Mouse (Mus musculus) midbrain, embryonic 15.5 days (tissue): Measurements from ENCODE around the gene Memo1. TPM values are rescaled to one million over a fixed set of nuclear protein-coding genes. Genes with fewer than 3 reads are reported as not detected.
A peak's percentile ranks its signal among the peaks of the same experiment; 100 is the strongest.
"Not testable (repeated sequence)": the region's sequence is repeated elsewhere in the genome, so short reads cannot be mapped to it uniquely, and the experiment has no call there.

Experiments used
- ATAC-seq: fragments of 200-750 bp; cut with Nextera tagmentation; replicated peaks from 2 replicates; pipeline ENCODE4 v1.8.0; 2017; ENCODE audit warnings: moderate TSS enrichment
- H3K27ac ChIP-seq: fragments of 300-500 bp; sonication (generic); 2 replicates; pipeline ENCODE4 v1.5.1; 2015; ENCODE audit warnings: mild to moderate bottlenecking, inconsistent platforms
- H3K27me3 ChIP-seq: fragments of 300-500 bp; sonication (generic); replicated peaks from 2 replicates; pipeline ENCODE4 v1.6.1; 2015; ENCODE audit warnings: inconsistent platforms
- H3K36me3 ChIP-seq: fragments of 300-500 bp; sonication (generic); replicated peaks from 2 replicates; pipeline ENCODE4 v1.6.1; 2015; ENCODE audit warnings: inconsistent platforms
- H3K4me1 ChIP-seq: fragments of 300-500 bp; sonication (generic); 2 replicates; pipeline ENCODE4 v1.6.1; 2015; ENCODE audit warnings: inconsistent platforms
- H3K4me2 ChIP-seq: fragments of 300-500 bp; sonication (generic); 2 replicates; pipeline ENCODE4 v1.6.1; 2015; ENCODE audit warnings: inconsistent platforms, mild to moderate bottlenecking, moderate library complexity
- H3K4me3 ChIP-seq: fragments of 300-500 bp; sonication (generic); 2 replicates; pipeline ENCODE4 v1.5.1; 2015; ENCODE audit warnings: mild to moderate bottlenecking, inconsistent platforms
- H3K9ac ChIP-seq: fragments of 300-500 bp; sonication (generic); 2 replicates; pipeline ENCODE4 v1.6.1; 2015; ENCODE audit warnings: mild to moderate bottlenecking, inconsistent platforms
- H3K9me3 ChIP-seq: fragments of 300-500 bp; sonication (generic); 2 replicates; pipeline ENCODE4 v1.6.1; 2016; ENCODE audit warnings: inconsistent platforms
- WGBS: fragments of 180-500 bp; shearing (Covaris S2); methylation state at CpG from one replicate; pipeline ENCODE4 v1.1.7; 2015; ENCODE audit warnings: mixed read lengths; 5-methylcytosine and 5-hydroxymethylcytosine counted together
- polyA plus RNA-seq: library from polyadenylated mRNA; unstranded; fragments of >200 nt; fragmentation: Nextera tagmentation; extraction: Ambion mirVana; gene quantifications from 2 replicates; pipeline ENCODE4 v1.2.1, GENCODE M21; 2015

Memo1 gene
- polyA plus RNA-seq, 1 experiment from 2014 or later, result 57.8 TPM

GRCm38 (mm10) chr17:74316309-74316863, 21.1 kb upstream of the Memo1 start:
- H3K9ac ChIP-seq, result peak overlapping the region; percentile 77
- H3K4me1 ChIP-seq, result peaks cover 18% of the 10 kb centered on the region
- peak overlapping the region; percentile 73 for H3K4me3 ChIP-seq
- ATAC-seq, result peak; percentile 97
- peak overlapping the region; percentile 76 for H3K4me2 ChIP-seq
- H3K27ac ChIP-seq, result peak overlapping the region; percentile 90
- WGBS, result under 1% methylated on average over 48 of the region's 48 CpGs
- 0 out of 2 replicates have a peak, but pooled peaks cover 4% of the 10 kb centered on the region for H3K36me3 ChIP-seq
- no peaks in the 10 kb centered on the region for H3K9me3 ChIP-seq
- no peaks in the 10 kb centered on the region for H3K27me3 ChIP-seq

GRCm38 (mm10) chr17:74315445-74316308, 20.4 kb upstream of the Memo1 start:
- ATAC-seq, result no peak; the same call in 1 of the 2 replicates
- under 1% methylated on average over 45 of the region's 45 CpGs for WGBS

GRCm38 (mm10) chr17:74306021-74306420, 10.7 kb upstream of the Memo1 start:
- H3K4me1 ChIP-seq, result no peaks in the 10 kb centered on the region
- no peaks in the 10 kb centered on the region for H3K27me3 ChIP-seq
- no peak overlapping the region for H3K4me3 ChIP-seq
- no peak for ATAC-seq
- no peak overlapping the region for H3K27ac ChIP-seq
- H3K4me2 ChIP-seq, result no peak overlapping the region
- H3K9ac ChIP-seq, result no peak overlapping the region
- no peaks in the 10 kb centered on the region for H3K9me3 ChIP-seq
- WGBS, result 94% methylated on average over 1 of the region's 1 CpGs
- H3K36me3 ChIP-seq, result peaks cover 2% of the 10 kb centered on the region; the same call in 1 of the 2 replicates

More at GRCm38 (mm10) chr17:74315445-74316308, 20.4 kb upstream of the Memo1 start:
- no peaks in the 10 kb centered on the region for H3K9me3 ChIP-seq
- H3K9ac ChIP-seq, result peak overlapping the region; percentile 77
- H3K4me2 ChIP-seq, result peak overlapping the region; percentile 76
- H3K36me3 ChIP-seq, result 0 out of 2 replicates have a peak, but pooled peaks cover 4% of the 10 kb centered on the region
- no peaks in the 10 kb centered on the region for H3K27me3 ChIP-seq
- peak overlapping the region; percentile 90 for H3K27ac ChIP-seq
- peaks cover 18% of the 10 kb centered on the region for H3K4me1 ChIP-seq
- peak overlapping the region; percentile 73 for H3K4me3 ChIP-seq

GRCm38 (mm10) chr17:74305616-74306015, 10.3 kb upstream of the Memo1 start:
- 95% methylated on average over 4 of the region's 4 CpGs for WGBS
- no peak overlapping the region for H3K4me2 ChIP-seq
- H3K4me1 ChIP-seq, result no peaks in the 10 kb centered on the region
- H3K27me3 ChIP-seq, result no peaks in the 10 kb centered on the region
- H3K27ac ChIP-seq, result no peak overlapping the region
- H3K36me3 ChIP-seq, result peaks cover 2% of the 10 kb centered on the region; the same call in 1 of the 2 replicates
- ATAC-seq, result no peak
- H3K9me3 ChIP-seq, result no peaks in the 10 kb centered on the region
- no peak overlapping the region for H3K4me3 ChIP-seq
- H3K9ac ChIP-seq, result no peak overlapping the region

DNA sequence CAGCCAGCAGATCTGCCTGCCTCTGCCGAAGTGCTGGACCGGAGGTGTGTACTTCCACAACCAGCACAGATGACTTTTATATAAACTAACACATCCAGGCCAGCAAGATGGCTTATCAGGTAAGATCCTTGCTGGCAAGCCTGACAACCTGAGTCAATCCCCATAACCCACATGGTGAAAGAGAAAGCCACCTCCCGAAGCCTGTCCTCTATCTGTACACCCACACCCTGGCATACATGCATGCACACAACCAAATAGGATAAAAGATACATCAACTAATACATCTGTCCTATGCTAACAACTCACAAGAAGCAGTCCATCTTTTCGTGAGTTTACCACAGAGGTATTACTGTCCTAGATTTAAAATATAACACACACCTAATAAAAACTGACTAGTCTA, 8.7 kb upstream of the Memo1 start:
- no peak for ATAC-seq
- no peak overlapping the region for H3K4me2 ChIP-seq
- WGBS, result 96% methylated on average over 4 of the region's 4 CpGs
- H3K4me1 ChIP-seq, result no peaks in the 10 kb centered on the region
- no peak overlapping the region for H3K4me3 ChIP-seq
- no peaks in the 10 kb centered on the region for H3K9me3 ChIP-seq
- peaks cover 2% of the 10 kb centered on the region; the same call in 1 of the 2 replicates for H3K36me3 ChIP-seq
- no peak overlapping the region for H3K9ac ChIP-seq
- no peaks in the 10 kb centered on the region for H3K27me3 ChIP-seq
- no peak overlapping the region for H3K27ac ChIP-seq

GRCm38 (mm10) chr17:74300089-74300488, 4.8 kb upstream of the Memo1 start:
- Histone ChIP-seq H3K4me3 (no peak overlapping the region), H3K27ac (no peak overlapping the region)

GRCm38 (mm10) chr17:74296991-74297390, 1.7 kb upstream of the Memo1 start:
- not testable (repeated sequence) for H3K9ac ChIP-seq, ATAC-seq, H3K27ac ChIP-seq, H3K4me2 ChIP-seq, H3K36me3 ChIP-seq, H3K9me3 ChIP-seq, H3K27me3 ChIP-seq, H3K4me3 ChIP-seq
- H3K4me1 ChIP-seq, result peaks cover 14% of the 10 kb centered on the region
- 92% methylated on average over 5 of the region's 5 CpGs for WGBS

More at GRCm38 (mm10) chr17:74300089-74300488, 4.8 kb upstream of the Memo1 start:
- no peak overlapping the region for H3K9ac ChIP-seq
- H3K27me3 ChIP-seq, result no peaks in the 10 kb centered on the region
- ATAC-seq, result no peak
- H3K4me1 ChIP-seq, result no peaks in the 10 kb centered on the region; the same call in 1 of the 2 replicates
- WGBS, result 82% methylated on average over 5 of the region's 5 CpGs
- H3K36me3 ChIP-seq, result no peaks in the 10 kb centered on the region
- H3K9me3 ChIP-seq, result no peaks in the 10 kb centered on the region
- no peak overlapping the region for H3K4me2 ChIP-seq

DNA sequence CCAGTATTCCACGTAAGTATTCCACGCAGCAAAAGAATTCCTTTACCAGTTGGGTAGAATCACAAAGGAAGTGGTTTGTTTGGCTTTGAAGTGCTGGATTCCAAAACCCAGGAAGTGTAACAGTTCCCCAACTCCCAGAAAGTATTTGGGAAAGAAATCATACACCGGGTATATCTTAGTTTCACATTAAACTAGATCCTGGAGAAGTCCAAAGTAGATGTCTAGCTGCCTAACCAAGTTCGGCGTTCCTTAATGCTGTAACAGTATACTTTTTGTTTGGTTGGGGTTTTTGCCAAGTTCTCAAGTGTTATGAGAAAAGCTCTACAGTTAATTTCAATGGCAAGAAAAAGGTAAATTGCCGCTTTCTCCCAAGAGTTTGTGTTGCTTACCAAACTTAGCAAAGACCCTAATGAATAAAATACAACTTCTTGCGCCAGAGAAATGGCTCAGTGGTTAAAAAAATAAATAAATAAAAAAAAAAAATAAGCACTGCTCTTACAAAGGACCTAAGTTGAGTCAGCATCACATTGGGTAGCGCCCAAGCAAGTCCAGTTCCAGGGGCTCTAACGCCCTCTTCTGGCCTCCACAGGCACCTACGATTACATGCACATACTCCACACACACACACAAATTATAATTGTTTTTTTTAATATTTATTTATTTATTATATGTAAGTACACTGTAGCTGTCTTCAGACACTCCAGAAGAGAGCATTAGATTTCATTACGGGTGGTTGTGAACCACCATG, 929 bp upstream of the Memo1 start:
- Histone ChIP-seq H3K4me2 (peak overlapping the region; percentile 82), H3K4me1 (peaks cover 19% of the 10 kb centered on the region), H3K4me3 (peak overlapping the region; percentile 89), H3K9ac (peak overlapping the region; percentile 84), H3K9me3 (no peaks in the 10 kb centered on the region), H3K36me3 (no peaks in the 10 kb centered on the region), H3K27me3 (no peaks in the 10 kb centered on the region), H3K27ac (peak overlapping the region; percentile 98)
- no peak for ATAC-seq
- WGBS, result 52% methylated on average over 11 of the region's 11 CpGs

DNA sequence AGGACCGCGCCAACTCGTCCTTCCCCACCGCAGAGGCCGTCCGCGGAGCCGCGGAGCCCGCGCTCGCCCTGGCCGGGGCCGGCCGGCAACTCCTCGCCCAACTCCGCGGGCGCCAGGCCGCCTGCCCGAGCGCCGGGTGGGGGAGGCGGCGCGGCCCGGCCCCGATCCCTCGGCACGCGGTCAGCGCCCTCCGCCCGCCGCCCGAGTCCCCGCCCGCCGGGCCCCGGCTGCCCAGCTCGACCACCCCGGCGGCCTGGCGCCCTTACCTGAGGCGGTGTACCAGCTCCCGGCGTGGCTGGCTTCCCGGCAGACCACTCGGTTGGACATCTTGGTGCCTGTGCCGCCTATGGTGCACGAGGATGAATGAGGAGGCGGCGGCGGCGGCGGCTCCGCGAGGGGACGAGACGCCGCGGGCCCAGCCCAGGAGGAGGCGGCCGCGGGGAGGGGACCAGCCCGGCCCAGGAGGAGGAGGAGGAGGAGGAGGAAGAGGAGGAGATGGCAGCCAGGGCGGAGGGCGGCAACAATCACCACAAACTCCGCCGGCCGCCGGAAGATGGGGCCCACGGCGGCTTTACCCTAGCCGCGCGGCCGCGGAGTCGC, 795 bp downstream of the Memo1 start:
- peak overlapping the region; percentile 84 for H3K9ac ChIP-seq
- H3K27me3 ChIP-seq, result no peaks in the 10 kb centered on the region
- ATAC-seq, result peak; percentile 80
- peak overlapping the region; percentile 98 for H3K27ac ChIP-seq
- H3K9me3 ChIP-seq, result no peaks in the 10 kb centered on the region
- peaks cover 24% of the 10 kb centered on the region for H3K4me1 ChIP-seq
- under 1% methylated on average over 75 of the region's 80 CpGs for WGBS
- H3K4me2 ChIP-seq, result peak overlapping the region; percentile 82
- H3K36me3 ChIP-seq, result no peaks in the 10 kb centered on the region
- H3K4me3 ChIP-seq, result peak overlapping the region; percentile 89

- peak overlapping the region; percentile 98 for H3K27ac ChIP-seq
- peak overlapping the region; percentile 84 for H3K9ac ChIP-seq
- peak overlapping the region; percentile 82 for H3K4me2 ChIP-seq
- H3K27me3 ChIP-seq, result no peaks in the 10 kb centered on the region
- H3K4me1 ChIP-seq, result peaks cover 24% of the 10 kb centered on the region
- peak; percentile 1; the same call in 1 of the 2 replicates for ATAC-seq
- peak overlapping the region; percentile 89 for H3K4me3 ChIP-seq
- H3K36me3 ChIP-seq, result no peaks in the 10 kb centered on the region
- 1% methylated on average over 18 of the region's 18 CpGs for WGBS
- H3K9me3 ChIP-seq, result no peaks in the 10 kb centered on the region
These were observed 1.5 kb downstream of the Memo1 start for GRCm38 (mm10) chr17:74293687-74294425.

- H3K27ac ChIP-seq, result no peak overlapping the region
- H3K27me3 ChIP-seq, result no peaks in the 10 kb centered on the region
- ATAC-seq, result no peak
- no peaks in the 10 kb centered on the region for H3K36me3 ChIP-seq
- no peak overlapping the region for H3K9ac ChIP-seq
- no peak overlapping the region for H3K4me3 ChIP-seq
- H3K4me1 ChIP-seq, result peaks cover 24% of the 10 kb centered on the region
- 80% methylated on average over 4 of the region's 4 CpGs for WGBS
- H3K4me2 ChIP-seq, result no peak overlapping the region
- H3K9me3 ChIP-seq, result no peaks in the 10 kb centered on the region
These were observed 3.5 kb downstream of the Memo1 start for GRCm38 (mm10) chr17:74291640-74292361.
